Mouse (Mus musculus) gastrocnemius, adult 18-20 months (tissue): ENCODE measurements around the gene Pld2. TPM values are rescaled to one million over a fixed set of nuclear protein-coding genes. Genes with fewer than 3 reads are reported as not detected.
A peak's percentile ranks its signal among the peaks of the same experiment; 100 is the strongest.
"Not testable (repeated sequence)": the region's sequence is repeated elsewhere in the genome, so short reads cannot be mapped to it uniquely, and the experiment has no call there.

Experiments used
- DNase-seq: peaks from one replicate; pipeline ENCODE4 v3.0.0; 2021; ENCODE audit warnings: low spot score
- long read RNA-seq, 2 experiments: library from polyadenylated mRNA; stranded (forward); transcript quantifications; one replicate each; pipeline ENCODE4 v2.0.0; 2021
- total RNA-seq, 2 experiments: library from RNA; stranded (reverse); gene quantifications; 2 replicates each; pipeline ENCODE4 v1.2.3; 2021

Pld2 gene
- 10 to 100 TPM; 12.2 to 17.7 TPM for total RNA-seq
- long read RNA-seq, experiment 1, partial matches to known transcripts: 4 of 38 reads
- long read RNA-seq, experiment 1, other reads (novel, unspliced or antisense): 32 of 38 reads
- long read RNA-seq, experiment 2, partial matches to known transcripts: 3 of 21 reads
- long read RNA-seq, experiment 2, other reads (novel, unspliced or antisense): 17 of 21 reads

DNA sequence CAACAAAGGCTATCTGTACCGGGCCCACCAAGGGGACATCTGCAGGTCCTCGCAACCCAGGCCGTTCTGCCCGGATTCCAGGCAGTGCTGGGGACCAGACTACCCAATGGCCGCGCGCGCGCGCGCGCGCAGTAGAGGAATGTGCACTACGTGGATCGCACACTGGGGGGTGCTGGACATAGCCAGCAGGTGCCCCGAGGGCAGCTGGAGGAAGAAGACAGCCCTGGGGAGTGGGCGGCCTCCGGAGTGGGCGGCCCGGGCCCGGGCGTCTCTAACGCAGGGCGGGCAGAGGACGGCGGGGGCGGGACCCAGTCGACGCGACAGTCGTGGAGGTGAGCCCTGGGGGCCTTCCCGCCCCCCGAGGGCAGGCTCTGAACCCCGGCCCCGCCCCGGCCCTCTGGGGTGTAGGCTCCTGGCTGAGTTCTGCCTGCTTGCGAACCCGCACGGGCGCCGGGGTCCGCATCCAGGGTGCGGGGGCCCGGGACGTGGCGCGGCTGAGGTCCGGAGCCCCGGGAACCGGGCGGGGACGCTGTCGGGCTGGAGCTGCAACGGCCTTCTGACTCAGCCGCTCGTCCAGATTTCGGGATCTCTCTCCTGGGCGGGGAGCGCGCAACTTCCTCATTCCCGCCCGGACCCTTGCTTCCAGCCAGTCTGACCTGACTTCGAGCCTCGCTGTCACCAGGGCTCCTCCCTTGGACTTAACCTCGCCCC lies at the start of gene Pld2:
Gene Pld2, plus strand, starts transcription at position 188 of the 711 bp plus-strand sequence.
- peak; percentile 83 for DNase-seq

DNA sequence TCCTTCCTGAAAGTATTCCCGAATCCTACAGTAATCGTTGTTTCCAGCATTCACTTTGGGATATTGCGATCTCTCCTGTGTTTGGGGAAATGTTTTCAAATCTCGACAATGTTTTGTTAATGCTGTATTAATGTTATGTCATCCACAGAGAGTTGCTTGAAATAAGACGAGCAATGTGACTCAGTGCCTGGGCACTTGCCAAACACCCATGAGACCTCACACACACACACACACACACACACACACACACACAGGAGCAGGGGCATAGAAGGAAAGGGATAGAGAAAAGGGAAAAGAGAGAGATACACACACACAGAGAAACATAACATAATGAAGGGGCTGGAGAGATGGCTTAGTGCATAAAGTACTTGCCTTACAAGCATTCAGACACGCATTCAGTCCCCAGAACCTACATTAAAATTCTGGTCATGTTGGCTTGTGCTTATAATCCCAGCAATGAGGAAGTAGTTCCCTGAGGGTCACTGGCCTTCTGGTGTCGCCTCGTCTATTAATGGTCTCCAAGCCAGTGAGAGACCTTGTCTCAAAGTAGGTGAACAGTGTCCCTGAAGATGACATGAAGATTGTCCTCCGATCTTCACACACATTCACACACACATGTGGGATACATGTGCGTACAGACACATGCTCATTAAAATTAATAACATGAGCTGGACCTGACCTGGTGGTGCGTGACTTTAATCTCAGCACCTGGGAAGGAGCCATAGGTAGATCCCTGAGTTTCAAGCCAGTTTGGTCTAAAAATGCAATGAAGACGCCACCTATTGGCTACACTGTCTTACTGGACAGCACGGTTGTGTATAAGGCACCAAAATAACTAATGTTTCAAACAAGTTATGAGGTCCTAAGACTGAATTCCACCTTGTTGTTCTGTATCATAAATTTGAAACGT lies 40.0 kb upstream of the Pld2 start:
- peak; percentile 24 for DNase-seq

DNA sequence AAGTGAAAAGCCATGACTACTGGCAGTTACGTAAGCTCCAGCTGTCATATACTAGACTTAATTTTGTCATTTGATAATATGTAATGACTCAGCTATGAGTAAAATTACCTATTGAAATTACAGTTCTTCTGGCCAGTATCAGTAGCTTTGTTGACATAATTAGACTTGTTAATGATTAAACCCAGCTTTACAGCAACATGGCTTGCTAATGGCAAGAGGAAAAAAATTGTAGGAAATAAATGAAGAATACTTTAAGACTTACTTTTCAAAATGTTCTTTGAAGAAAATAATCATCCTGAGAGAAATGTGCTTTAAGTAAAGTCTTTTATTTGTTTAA lies 39.4 kb upstream of the Pld2 start:
- DNase-seq: no peak

DNA sequence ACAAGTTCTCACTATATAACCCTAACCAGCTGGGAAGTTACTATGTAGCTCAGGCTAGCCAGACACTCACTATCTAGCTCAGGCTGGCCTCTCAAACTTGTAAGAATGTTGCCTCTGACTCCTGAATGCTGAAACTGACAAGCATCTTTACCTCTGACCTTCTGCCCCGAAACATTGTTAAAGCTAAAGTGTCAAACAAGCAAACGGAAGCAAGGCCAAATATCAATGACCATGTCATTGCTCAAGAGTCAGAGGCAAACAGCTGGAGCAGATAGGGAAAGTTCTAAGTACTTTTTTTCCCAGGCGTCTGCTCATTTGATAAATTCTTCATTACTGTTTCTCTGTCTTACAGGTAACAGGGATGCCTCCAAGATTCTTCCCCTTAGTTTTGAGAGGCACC lies 37.8 kb upstream of the Pld2 start:
- no peak for DNase-seq

DNA sequence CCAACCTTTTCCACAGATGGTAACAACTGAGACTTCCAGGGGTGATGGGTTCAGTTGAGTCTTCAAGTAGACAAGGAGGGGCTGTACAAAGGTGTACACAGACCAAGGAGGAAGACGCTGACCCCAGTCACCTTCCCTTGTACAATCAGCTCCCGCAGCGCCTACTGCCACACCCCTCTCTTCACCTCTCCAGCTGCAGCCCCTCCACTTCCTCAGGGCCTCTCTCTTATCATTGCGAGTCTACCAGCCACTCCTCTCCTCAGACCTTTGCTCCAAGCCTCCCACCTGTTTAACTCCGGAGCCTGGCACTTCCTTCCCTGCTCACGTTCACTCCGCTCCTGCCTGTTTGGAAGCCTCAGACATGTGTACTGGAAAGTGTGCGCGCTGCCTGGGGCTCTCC lies 34.9 kb upstream of the Pld2 start, which contains the start of gene Tm4sf5:
Gene Tm4sf5, plus strand, starts transcription at position 275 of the 400 bp plus-strand sequence.
- DNase-seq: no peak

DNA sequence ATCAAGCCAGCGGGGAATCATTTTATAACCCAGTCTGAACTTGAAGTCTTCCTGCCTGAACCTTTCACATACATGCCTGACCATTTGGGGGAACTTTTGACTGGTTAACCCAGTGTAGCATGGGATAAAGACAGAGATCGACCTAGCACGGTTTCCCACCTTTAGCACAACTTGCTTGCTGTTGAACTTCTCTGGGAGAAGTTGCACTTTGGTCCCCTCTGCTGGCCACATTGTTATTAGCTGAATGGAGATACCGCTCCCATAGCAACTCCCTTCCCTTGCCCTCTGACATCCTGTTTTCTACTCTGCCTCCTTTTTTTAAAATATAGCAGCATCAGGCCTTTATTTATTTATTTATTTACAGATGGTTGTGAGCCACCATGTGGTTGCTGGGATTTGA lies 33.5 kb upstream of the Pld2 start:
- DNase-seq: peak; percentile 77

DNA sequence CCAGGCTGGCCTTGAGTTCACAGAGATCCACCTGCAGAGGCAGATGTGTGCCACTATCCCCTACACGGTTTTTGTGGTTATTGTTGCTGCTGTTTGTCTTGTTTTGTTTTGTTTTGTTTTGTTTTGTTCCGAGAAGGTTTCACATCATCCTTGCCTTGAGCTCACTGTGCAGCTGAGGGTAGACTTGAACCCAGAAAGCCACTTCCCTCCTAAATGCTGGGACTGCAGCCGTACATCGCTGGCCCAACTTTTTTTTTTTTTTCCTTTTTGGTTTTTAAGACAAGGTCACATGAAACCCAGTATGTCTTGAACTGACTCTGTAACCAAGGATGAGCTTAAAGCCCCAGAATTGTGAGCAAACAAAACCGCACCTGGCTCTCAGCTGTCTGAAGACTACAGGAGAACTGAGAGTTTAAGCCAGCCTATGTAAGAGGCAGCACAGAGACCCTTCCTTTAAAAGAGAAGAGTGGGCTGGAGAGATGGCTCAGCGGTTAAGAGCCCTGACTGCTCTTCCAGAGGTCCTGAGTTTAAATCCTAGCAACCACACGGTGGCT lies 32.8 kb upstream of the Pld2 start:
- no peak for DNase-seq

DNA sequence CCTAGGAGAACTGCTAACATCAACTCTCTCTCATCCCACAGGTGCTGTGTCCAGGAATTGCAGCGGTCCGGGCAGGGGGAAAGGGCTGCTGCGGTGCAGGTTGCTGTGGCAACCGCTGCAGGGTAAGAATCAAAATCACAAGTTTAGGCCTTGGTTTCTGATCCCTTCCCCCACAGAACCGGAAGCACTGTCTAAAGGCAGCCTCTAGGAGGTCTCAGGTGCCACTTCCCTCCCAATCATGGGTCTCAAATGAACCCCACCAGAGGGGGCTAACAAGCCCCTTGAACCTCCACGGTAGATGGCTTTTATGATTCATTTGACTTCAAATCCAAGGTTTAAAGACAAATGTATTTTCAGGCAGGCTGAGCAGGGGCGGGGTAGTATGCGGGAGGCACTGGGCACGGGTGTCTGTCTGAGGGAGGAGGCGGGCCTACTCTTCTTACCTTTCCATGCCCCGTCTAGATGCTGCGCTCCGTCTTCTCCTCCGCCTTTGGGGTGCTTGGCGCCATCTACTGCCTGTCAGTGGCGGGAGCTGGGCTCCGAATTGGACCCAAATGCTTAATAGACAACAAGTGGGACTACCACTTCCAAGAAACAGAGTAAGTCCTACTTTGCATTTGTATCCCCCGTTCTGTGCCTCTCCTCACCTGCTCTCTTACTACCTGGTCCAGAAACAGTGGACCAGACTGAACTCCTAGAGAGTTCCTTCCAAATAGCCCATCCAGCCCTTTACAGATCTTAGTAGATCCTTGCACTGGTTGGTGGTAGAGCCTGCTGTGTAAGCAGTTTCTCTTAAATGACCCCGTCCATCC lies 29.9 kb upstream of the Pld2 start:
- no peak for DNase-seq

DNA sequence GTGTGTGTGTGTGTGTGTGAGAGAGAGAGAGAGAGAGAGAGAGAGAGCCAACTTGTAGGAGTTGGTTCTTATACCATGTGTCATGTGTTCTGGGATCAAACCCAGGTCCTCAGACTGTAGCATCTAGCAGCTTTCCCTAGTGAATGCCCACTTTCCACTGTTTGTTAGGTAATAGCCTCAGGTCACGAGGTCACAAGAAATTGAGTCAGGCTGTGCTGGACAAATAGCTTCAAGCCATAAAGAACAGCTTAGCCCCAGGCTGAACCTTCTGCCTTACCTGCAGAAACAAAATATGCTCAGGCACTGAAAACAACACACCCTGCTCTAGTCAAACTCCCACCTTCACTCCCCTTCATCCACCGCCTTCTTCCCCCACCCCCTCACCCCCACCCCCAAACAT lies 28.6 kb upstream of the Pld2 start:
- no peak for DNase-seq

DNA sequence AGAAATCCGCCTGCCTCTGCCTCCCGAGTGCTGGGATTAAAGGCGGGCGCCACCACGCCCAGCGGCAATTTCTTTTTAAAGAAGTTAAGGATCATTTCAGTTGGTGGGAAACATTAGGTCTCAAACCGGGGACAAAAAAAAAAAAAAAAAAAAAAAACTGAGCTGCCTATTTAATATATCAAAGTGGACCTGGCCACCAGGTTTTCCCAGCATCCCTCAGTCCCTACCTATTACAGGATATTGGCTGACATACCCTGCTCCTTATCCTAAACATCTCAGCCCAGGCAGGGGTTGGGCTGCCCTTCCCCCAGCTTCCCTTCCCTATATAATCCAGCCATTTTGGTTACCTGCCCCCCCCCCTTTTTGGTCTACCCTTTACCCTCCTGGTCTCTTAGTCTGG lies 28.0 kb upstream of the Pld2 start:
- no peak for DNase-seq

DNA sequence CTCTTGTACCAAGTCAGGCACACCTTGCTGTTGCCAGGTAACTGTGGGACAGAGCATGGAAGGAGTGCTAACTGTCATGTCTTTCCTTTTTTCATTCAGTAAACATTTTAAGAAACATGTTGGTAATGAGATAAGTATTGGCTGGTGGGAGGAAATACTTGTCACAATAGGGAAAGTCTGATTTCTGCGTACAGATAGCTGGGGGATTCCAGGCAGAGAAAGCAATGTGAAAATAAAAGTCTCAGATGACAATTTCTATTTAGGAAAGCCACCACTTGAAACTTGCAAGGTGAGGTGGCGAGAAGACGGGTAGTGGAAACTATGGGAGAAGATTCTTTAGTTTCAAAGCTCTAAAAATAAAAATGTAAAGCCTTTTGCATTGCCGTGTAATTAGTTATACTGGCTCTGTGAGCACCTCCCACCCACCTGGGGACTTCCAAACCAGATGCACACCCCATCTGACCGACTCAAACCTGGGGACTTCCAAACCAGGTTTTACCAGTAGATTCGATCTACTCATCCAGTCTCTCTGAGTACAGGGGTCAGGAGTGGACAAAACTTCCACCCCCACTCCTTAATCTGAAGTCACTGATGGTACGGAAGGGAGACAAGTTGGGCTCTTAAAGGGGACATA lies 27.0 kb upstream of the Pld2 start:
- DNase-seq: no peak

DNA sequence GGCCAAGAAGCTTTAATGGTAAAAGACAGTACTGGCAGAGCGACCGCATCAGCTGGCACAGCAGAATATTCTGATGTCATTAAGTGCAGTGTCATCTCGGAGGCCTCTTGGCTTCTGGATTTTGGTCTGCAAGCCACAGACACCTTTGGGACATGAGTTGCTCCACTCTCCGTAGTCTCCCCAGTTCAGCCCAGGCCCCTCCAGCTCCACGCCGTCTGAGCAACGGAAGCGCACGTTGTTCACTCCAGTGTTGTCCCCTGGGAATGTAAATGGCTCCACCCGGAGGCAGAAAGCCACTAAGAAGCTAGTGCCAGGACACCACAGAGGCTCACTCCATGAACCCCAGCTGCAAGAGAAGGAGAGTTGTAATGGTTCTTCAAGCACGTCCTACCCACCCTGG lies 26.3 kb upstream of the Pld2 start:
- DNase-seq: peak; percentile 71

DNA sequence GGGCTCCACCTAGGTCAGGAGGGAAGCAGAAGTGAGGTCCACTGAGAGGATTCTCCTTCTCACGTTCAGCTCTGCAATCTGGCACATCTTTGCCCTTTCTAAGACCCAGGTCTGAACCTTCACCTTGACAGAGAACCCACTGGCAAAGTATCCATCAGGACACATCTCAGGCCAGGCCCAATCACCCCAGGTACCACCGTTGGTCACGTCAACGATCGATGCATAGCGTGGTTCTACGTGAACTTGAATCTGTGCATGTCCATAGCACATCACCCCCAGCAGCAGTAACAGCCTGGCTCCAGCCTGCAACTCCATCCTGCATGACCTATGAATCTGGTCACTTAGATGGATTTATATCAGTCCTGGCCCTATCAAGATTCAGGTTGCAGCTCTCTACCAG lies 25.6 kb upstream of the Pld2 start, which contains the start of gene Vmo1:
Gene Vmo1, minus strand, starts transcription at position 329 of the 400 bp plus-strand sequence.
- DNase-seq: no peak

DNA sequence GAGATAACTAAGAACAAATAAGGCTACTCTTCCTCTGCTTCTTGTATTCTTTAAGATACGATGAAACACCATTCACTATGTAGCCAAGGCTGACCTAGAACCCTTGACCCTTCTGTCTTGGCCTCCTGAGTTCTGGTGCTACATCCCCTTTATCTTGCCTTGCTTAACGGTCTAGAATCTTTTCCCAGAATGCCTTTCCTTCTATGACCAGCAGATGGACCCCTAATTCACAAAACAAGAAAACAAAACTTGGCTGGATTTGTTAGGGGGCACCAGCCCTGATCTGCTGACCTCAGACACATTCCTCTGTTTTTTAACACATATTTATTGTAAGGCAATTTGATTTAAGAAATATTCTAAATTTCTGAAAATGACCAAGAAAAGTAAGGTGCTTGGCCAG lies 23.5 kb upstream of the Pld2 start:
- DNase-seq: peak; percentile 49

DNA sequence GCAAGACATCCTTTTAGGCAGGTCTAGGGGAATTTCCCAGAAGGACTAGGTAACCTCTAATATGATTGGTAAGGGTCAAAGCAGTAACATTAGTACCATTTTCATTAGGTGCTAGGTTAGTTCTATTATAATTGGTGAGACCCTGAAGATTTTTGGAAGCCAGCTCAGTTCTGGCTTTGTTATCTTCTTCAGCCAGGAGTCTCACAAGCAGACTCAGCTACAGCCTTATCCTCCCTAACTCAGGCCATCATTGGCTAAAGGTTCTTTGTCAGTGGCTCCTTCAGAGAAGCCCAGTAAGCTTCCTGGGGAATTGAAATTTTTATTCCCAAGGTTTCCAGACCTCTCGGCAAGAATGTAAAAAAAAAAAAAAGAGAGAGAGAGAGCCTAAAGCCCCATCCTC lies 21.4 kb upstream of the Pld2 start:
- DNase-seq: no peak

DNA sequence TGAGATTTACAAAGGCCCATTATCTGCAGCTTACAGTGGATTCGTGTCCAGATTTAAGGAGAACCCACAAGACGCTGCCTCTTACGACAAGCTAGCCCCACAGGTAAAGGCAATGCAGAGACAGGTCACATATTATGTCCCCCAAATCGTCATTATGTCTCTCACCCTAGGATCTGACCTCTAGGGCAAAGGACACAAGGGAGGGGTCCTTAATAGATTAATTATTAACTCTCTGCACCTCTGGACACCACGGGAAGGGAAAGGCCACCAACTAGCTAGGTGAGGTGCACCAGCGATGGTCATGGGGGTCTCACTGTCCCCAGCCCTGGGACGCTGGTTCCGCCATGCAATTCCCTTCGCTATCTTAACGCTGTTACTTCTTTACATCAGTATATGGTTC lies 20.9 kb upstream of the Pld2 start, which contains the start of gene Gltpd2:
Gene Gltpd2, plus strand, starts transcription at position 274 of the 400 bp plus-strand sequence.
- no peak for DNase-seq

DNA sequence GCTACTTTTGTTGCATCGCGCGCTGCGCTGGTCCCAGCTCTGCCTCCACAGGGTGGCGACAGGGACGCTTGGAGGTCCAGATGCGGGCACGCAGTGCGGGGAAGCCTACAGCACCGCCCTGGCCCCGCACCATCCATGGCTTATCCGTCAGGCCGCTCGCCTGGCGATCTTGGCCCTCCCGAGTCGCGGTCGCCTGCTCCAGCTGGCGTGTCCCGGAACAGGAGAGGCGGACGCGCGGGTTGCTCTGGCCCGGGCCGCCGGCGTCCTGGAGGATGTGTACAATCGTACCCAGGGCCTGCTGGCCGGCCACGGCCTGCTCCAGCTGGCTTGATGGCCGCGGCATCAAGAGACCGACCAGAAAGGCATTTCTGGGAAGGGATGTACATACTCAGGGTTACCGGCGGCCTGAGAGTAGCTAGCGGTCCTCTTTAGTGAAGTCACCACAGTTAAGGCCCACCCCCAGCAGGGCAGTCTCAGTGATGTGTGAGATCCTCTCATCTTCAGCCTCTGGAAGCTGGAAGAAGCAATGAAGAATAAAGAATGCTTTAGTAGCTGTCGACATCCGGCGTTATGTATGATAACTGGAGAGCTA lies 19.6 kb upstream of the Pld2 start:
- DNase-seq: peak; percentile 32

DNA sequence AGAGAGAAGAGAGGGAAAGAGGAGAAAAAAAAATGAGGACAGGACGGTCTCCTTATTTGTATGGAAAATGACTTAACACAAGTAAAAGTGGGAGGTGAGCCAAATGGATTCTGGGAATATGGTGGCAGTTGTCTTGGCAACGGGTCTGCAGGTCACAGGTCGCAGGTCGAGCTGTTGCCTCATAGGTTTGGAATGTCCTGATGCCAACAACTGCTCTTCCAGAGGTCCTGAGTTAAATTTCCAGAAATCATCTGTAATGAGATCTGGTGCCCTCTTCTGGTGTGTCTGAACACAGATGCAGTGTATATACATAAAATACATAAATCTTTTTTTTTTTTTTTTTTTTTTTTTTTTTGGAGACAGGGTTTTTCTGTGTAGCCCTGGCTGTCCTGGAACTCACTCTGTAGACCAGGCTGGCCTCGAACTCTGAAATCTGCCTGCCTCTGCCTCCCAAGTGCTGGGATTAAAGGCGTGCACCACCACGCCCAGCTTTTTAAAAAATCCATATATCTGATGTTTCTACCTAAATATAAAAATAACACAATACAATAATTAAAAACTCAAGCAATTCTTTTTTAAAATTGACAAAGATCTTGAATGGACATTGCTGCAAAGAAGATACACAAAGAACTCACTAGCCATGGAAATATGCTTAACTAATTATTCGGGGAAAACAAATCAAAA lies 16.4 kb upstream of the Pld2 start:
- not testable (repeated sequence) for DNase-seq

DNA sequence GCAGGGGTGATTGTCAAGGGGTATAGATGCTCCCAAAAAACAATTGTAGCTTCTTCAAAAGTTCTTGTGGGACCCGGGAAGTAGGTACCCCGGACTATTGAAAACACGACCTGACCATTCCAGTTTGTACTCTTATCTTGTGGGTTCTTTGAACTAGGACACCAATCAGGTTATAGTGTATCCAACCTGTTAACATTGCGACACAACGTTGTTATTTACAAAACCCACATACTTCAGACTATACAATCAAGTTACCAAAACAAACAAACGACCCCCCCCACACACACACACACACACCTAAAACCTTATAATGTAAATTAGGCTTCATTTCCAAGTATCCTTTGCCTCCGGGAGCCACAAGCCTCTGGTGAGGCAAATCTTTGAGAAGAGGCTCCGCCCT lies 15.1 kb upstream of the Pld2 start:
- DNase-seq: no peak
